Mouse (Mus musculus) limb, embryonic 11.5 days (tissue): ENCODE results near the gene Cdh13. TPM values are rescaled to one million over a fixed set of nuclear protein-coding genes. Genes with fewer than 3 reads are reported as not detected.

Source experiments
- ATAC-seq: fragments of 200-750 bp; cut with Nextera tagmentation; 2 replicates; pipeline ENCODE4 v1.8.0; 2017; ENCODE audit warnings: low read depth; ENCODE audit not compliant: insufficient number of reproducible peaks, low FRiP score, low TSS enrichment
- DNase-seq: peaks from one replicate; pipeline ENCODE4 v3.0.0-alpha.2; 2015; ENCODE audit warnings: low spot score
- H3K27ac ChIP-seq: fragments of 300-500 bp; sonication (generic); replicated peaks from 2 replicates; pipeline ENCODE4 v1.5.1; 2014; ENCODE audit warnings: low read depth, mild to moderate bottlenecking, low read length
- H3K27me3 ChIP-seq: fragments of 300-500 bp; sonication (generic); 2 replicates; pipeline ENCODE4 v1.6.1; 2014; ENCODE audit warnings: mild to moderate bottlenecking, low read length, mixed read lengths; ENCODE audit not compliant: control insufficient read depth, insufficient read depth
- H3K36me3 ChIP-seq: fragments of 300-500 bp; sonication (generic); 2 replicates; pipeline ENCODE4 v1.6.1; 2014; ENCODE audit warnings: mild to moderate bottlenecking, low read length, moderate library complexity, mixed read lengths; ENCODE audit not compliant: control insufficient read depth, insufficient read depth
- H3K4me1 ChIP-seq: fragments of 300-500 bp; sonication (generic); 2 replicates; pipeline ENCODE4 v1.6.1; 2014; ENCODE audit warnings: low read length, mixed read lengths; ENCODE audit not compliant: control insufficient read depth, insufficient read depth
- H3K4me2 ChIP-seq: fragments of 300-500 bp; sonication (generic); 2 replicates; pipeline ENCODE4 v1.6.1; 2014; ENCODE audit warnings: low read depth, mild to moderate bottlenecking, moderate library complexity; ENCODE audit not compliant: severe bottlenecking
- H3K4me3 ChIP-seq: fragments of 300-500 bp; sonication (generic); 2 replicates; pipeline ENCODE4 v1.5.1; 2014; ENCODE audit warnings: low read depth, low read length
- H3K9ac ChIP-seq: fragments of 300-500 bp; sonication (generic); 2 replicates; pipeline ENCODE4 v1.6.1; 2014; ENCODE audit warnings: mild to moderate bottlenecking, low read length
- H3K9me3 ChIP-seq: fragments of 300-500 bp; sonication (generic); 2 replicates; pipeline ENCODE4 v1.6.1; 2016; ENCODE audit warnings: low read length; ENCODE audit not compliant: control insufficient read depth
- WGBS: fragments of 180-500 bp; shearing (Covaris S2); extraction: QIAGEN DNeasy Blood & Tissue Kit; methylation state at CpG from one replicate; pipeline ENCODE4 v1.1.7; 2014; 5-methylcytosine and 5-hydroxymethylcytosine counted together
- polyA plus RNA-seq: library from polyadenylated mRNA; unstranded; fragments of >200 nt; fragmentation: Nextera tagmentation; extraction: Ambion mirVana; gene quantifications from 2 replicates; pipeline ENCODE4 v1.2.1, GENCODE M21; 2014

Cdh13 gene
- polyA plus RNA-seq, 1 experiment from 2014 or later = 4.9 TPM

GRCm38 (mm10) chr8:119358836-119359235, 1075.3 kb downstream of the Cdh13 start:
- WGBS = 46% methylated on average over 14 of the region's 14 CpGs
- DNase-seq = peak; percentile 72
- Histone ChIP-seq H3K27me3 (no peaks in the 10 kb centered on the region), H3K27ac (no peak overlapping the region), H3K4me1 (no peaks in the 10 kb centered on the region), H3K9ac (no peak overlapping the region), H3K9me3 (no peaks in the 10 kb centered on the region), H3K4me3 (no peak overlapping the region), H3K4me2 (no peak overlapping the region), H3K36me3 (no peaks in the 10 kb centered on the region)
- ATAC-seq = no peak

- no peak overlapping the region for H3K27ac ChIP-seq
- H3K4me1 ChIP-seq = no peaks in the 10 kb centered on the region
- DNase-seq (no peak), ATAC-seq (no peak)
- 83% methylated on average over 7 of the region's 8 CpGs for WGBS
- no peak overlapping the region for H3K9ac ChIP-seq
- no peak overlapping the region for H3K4me3 ChIP-seq
- no peak overlapping the region for H3K4me2 ChIP-seq
- H3K27me3 ChIP-seq = no peaks in the 10 kb centered on the region
- H3K36me3 ChIP-seq = no peaks in the 10 kb centered on the region
- H3K9me3 ChIP-seq = no peaks in the 10 kb centered on the region
Measured at GRCm38 (mm10) chr8:119360686-119361295, 1077.3 kb downstream of the Cdh13 start.
